Mouse (Mus musculus) intestine, embryonic 14.5 days (tissue): Measurements from ENCODE around the gene Nptn. TPM values are rescaled to one million over a fixed set of nuclear protein-coding genes. Genes with fewer than 3 reads are reported as not detected.

ENCODE experiments used
- ATAC-seq: fragments of 200-750 bp; cut with Nextera tagmentation; replicated peaks from 2 replicates; pipeline ENCODE4 v1.8.0; 2017; ENCODE audit warnings: low read depth, moderate number of reproducible peaks, moderate TSS enrichment, moderate library complexity; ENCODE audit not compliant: low FRiP score, low TSS enrichment
- DNase-seq: peaks from one replicate; pipeline ENCODE4 v3.0.0-alpha.2; 2018; ENCODE audit warnings: low spot score
- H3K27ac ChIP-seq: fragments of 300-500 bp; sonication (generic); 2 replicates; pipeline ENCODE4 v1.5.1; 2014; ENCODE audit warnings: low read depth, mild to moderate bottlenecking, control low read depth
- H3K27me3 ChIP-seq: fragments of 300-500 bp; sonication (generic); replicated peaks from 2 replicates; pipeline ENCODE4 v1.6.1; 2014; ENCODE audit warnings: low read length, control low read depth; ENCODE audit not compliant: control insufficient read depth, insufficient read depth
- H3K36me3 ChIP-seq: fragments of 300-500 bp; sonication (generic); 2 replicates; pipeline ENCODE4 v1.6.1; 2014; ENCODE audit warnings: low read length, control low read depth; ENCODE audit not compliant: control insufficient read depth, insufficient read depth
- H3K4me1 ChIP-seq: fragments of 300-500 bp; sonication (generic); replicated peaks from 2 replicates; pipeline ENCODE4 v1.6.1; 2014; ENCODE audit warnings: low read length, control low read depth, mixed read lengths; ENCODE audit not compliant: control insufficient read depth, insufficient read depth
- H3K4me2 ChIP-seq: fragments of 300-500 bp; sonication (generic); 2 replicates; pipeline ENCODE4 v1.6.1; 2014; ENCODE audit warnings: low read length
- H3K4me3 ChIP-seq: fragments of 300-500 bp; sonication (generic); 2 replicates; pipeline ENCODE4 v1.5.1; 2014; ENCODE audit warnings: low read depth, low read length, control low read depth, mixed read lengths
- H3K9ac ChIP-seq: fragments of 300-500 bp; sonication (generic); 2 replicates; pipeline ENCODE4 v1.6.1; 2014; ENCODE audit warnings: mild to moderate bottlenecking, low read length
- H3K9me3 ChIP-seq: fragments of 300-500 bp; sonication (generic); 2 replicates; pipeline ENCODE4 v1.6.1; 2016; ENCODE audit warnings: low read length, control low read depth; ENCODE audit not compliant: control insufficient read depth
- WGBS: fragments of 180-500 bp; shearing (Covaris S2); extraction: QIAGEN DNeasy Blood & Tissue Kit; methylation state at CpG from one replicate; pipeline ENCODE4 v1.1.7; 2014; 5-methylcytosine and 5-hydroxymethylcytosine counted together
- polyA plus RNA-seq: library from polyadenylated mRNA; unstranded; fragments of >200 nt; fragmentation: Nextera tagmentation; extraction: Ambion mirVana; gene quantifications from 2 replicates; pipeline ENCODE4 v1.2.1, GENCODE M21; 2014

Nptn gene
- polyA plus RNA-seq, 1 experiment from 2014 or later: 131 TPM

GRCm38 (mm10) chr9:58656396-58656795, 74.4 kb downstream of the Nptn start:
- Histone ChIP-seq H3K4me3 (no peak overlapping the region), H3K4me1 (no peaks in the 10 kb centered on the region), H3K27ac (no peak overlapping the region), H3K9me3 (no peaks in the 10 kb centered on the region), H3K4me2 (no peak overlapping the region), H3K27me3 (no peaks in the 10 kb centered on the region), H3K36me3 (peaks cover 35% of the 10 kb centered on the region), H3K9ac (no peak overlapping the region)
- 72% methylated on average over 2 of the region's 2 CpGs for WGBS
- DNase-seq: no peak
- ATAC-seq: no peak

DNA sequence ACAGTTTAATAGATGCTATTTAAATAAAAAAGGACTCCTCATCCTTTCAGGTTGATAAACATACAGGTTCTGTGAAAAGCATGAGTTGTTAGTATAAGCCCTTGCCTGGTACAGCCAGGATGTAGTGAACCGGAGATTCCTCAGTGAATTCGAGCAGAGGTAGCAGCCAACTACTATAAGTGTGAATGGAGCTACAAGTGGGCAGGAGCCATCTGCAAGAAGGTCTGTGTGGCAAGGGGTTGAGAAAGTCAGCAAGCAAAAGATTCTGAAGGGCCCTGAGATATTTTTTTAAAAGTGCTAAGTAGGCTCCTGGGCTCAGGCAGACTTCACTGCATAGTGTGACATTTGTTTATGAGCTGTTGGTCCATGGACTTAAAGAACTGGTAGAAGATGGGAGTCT, 74.8 kb downstream of the Nptn start:
- H3K36me3 ChIP-seq: peaks cover 36% of the 10 kb centered on the region
- H3K9me3 ChIP-seq: no peaks in the 10 kb centered on the region
- no peak overlapping the region for H3K9ac ChIP-seq
- no peak overlapping the region for H3K4me3 ChIP-seq
- ATAC-seq: no peak
- no peak overlapping the region for H3K27ac ChIP-seq
- WGBS: 89% methylated on average over 2 of the region's 2 CpGs
- no peak for DNase-seq
- H3K27me3 ChIP-seq: no peaks in the 10 kb centered on the region
- no peaks in the 10 kb centered on the region for H3K4me1 ChIP-seq
- no peak overlapping the region for H3K4me2 ChIP-seq

GRCm38 (mm10) chr9:58657735-58658512, 75.9 kb downstream of the Nptn start:
- no peaks in the 10 kb centered on the region for H3K4me1 ChIP-seq
- ATAC-seq: no peak
- WGBS: 77% methylated on average over 5 of the region's 5 CpGs

GRCm38 (mm10) chr9:58658596-58659309, 76.7 kb downstream of the Nptn start:
- no peak overlapping the region for H3K4me2 ChIP-seq
- H3K27ac ChIP-seq: no peak overlapping the region
- DNase-seq (no peak), ATAC-seq (no peak)
- H3K4me3 ChIP-seq: no peak overlapping the region
- H3K36me3 ChIP-seq: peaks cover 36% of the 10 kb centered on the region
- WGBS: 88% methylated on average over 4 of the region's 4 CpGs
- H3K9ac ChIP-seq: no peak overlapping the region
- no peaks in the 10 kb centered on the region for H3K4me1 ChIP-seq
- no peaks in the 10 kb centered on the region for H3K9me3 ChIP-seq
- H3K27me3 ChIP-seq: no peaks in the 10 kb centered on the region

More at GRCm38 (mm10) chr9:58657735-58658512, 75.9 kb downstream of the Nptn start:
- H3K27me3 ChIP-seq: no peaks in the 10 kb centered on the region
- DNase-seq: no peak
- H3K27ac ChIP-seq: no peak overlapping the region
- no peaks in the 10 kb centered on the region for H3K9me3 ChIP-seq
- peaks cover 37% of the 10 kb centered on the region for H3K36me3 ChIP-seq
- no peak overlapping the region for H3K4me2 ChIP-seq
- no peak overlapping the region for H3K4me3 ChIP-seq
- no peak overlapping the region for H3K9ac ChIP-seq

DNA sequence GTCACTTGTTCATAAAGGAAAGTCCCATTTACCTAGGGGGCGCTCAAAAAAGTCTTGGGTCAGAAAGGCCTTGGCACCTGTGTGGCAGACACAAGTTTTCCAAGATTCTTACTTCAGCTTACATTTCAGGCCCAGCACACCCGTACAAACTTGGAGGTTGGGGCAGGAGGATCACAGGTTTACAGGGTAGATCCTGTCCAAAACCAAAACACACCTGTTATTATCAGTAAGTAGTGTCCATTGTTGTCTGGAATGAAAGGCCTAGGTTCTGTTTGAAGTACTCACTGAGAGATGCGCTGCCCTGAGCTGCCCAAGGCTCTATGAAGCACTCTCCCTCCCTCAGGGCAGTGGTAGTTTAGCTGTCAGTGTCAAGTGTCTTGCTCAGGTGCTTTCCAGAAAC, 77.3 kb downstream of the Nptn start:
- Histone ChIP-seq H3K4me1 (no peaks in the 10 kb centered on the region), H3K9me3 (no peaks in the 10 kb centered on the region), H3K4me2 (no peak overlapping the region), H3K27me3 (no peaks in the 10 kb centered on the region), H3K36me3 (peaks cover 41% of the 10 kb centered on the region), H3K9ac (no peak overlapping the region), H3K27ac (no peak overlapping the region), H3K4me3 (no peak overlapping the region)
- ATAC-seq (no peak), DNase-seq (no peak)
- 84% methylated on average over 3 of the region's 3 CpGs for WGBS

- Histone ChIP-seq H3K9ac (no peak overlapping the region), H3K36me3 (peaks cover 39% of the 10 kb centered on the region), H3K27ac (no peak overlapping the region), H3K4me3 (no peak overlapping the region), H3K27me3 (no peaks in the 10 kb centered on the region), H3K4me2 (no peak overlapping the region), H3K4me1 (no peaks in the 10 kb centered on the region), H3K9me3 (no peaks in the 10 kb centered on the region)
- 83% methylated on average over 9 of the region's 9 CpGs for WGBS
- no peak for DNase-seq
- no peak for ATAC-seq
These were observed 77.9 kb downstream of the Nptn start for GRCm38 (mm10) chr9:58659989-58660388.

DNA sequence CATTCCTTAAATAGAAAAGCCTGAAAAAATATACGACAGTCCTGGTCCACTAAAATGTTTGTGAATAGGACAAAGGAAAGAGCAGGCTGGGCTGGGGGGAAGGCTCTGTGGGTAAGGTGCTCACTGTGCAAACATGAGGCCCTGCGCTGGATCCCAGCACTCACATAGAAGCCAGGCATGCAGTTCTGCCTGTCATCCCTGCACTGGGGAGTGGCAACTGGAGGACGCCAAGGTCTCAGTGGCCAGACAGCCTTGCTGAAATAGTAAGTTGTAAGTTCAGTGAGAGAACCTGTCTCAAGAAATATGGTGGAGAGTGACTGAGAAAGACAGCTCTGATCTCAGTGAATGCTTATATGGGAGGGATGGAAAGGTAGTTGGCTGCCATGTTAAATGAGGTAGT, 78.6 kb downstream of the Nptn start:
- no peaks in the 10 kb centered on the region for H3K27me3 ChIP-seq
- no peak overlapping the region for H3K27ac ChIP-seq
- no peak overlapping the region for H3K4me3 ChIP-seq
- H3K4me1 ChIP-seq: no peaks in the 10 kb centered on the region
- H3K36me3 ChIP-seq: peaks cover 37% of the 10 kb centered on the region
- ATAC-seq: no peak
- H3K9ac ChIP-seq: no peak overlapping the region
- WGBS: 85% methylated on average over 3 of the region's 3 CpGs
- no peaks in the 10 kb centered on the region for H3K9me3 ChIP-seq
- no peak for DNase-seq
- no peak overlapping the region for H3K4me2 ChIP-seq

DNA sequence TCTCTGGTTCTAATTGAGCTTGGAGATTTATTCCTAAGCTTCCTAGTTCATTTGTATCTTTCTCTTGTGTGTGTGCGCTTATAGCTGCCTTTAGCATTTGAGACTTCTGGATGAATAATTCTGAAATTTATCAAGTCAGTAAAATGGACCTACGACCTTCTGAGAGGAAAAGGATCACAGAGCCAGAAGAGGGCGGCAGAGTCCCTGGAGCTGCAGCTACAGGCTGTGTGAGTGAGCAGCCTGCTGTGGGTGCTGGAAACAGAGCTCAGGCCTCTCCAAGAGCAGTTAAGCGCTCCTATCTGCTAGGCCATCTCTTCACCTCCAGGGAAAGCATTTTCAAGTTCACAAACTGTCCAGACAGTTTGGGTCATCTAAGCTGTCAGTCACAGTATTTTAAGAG, 80.0 kb downstream of the Nptn start:
- no peak for DNase-seq

More for the DNA sequence above, 80.0 kb downstream of the Nptn start:
- WGBS: 92% methylated on average over 4 of the region's 4 CpGs
- Histone ChIP-seq H3K4me3 (no peak overlapping the region), H3K9ac (no peak overlapping the region), H3K27ac (no peak overlapping the region), H3K9me3 (no peaks in the 10 kb centered on the region), H3K4me2 (no peak overlapping the region), H3K36me3 (peaks cover 28% of the 10 kb centered on the region), H3K27me3 (no peaks in the 10 kb centered on the region), H3K4me1 (no peaks in the 10 kb centered on the region)
- no peak for ATAC-seq
